Mouse (Mus musculus): ENCODE measurements around the gene Tsga10.

DNA sequence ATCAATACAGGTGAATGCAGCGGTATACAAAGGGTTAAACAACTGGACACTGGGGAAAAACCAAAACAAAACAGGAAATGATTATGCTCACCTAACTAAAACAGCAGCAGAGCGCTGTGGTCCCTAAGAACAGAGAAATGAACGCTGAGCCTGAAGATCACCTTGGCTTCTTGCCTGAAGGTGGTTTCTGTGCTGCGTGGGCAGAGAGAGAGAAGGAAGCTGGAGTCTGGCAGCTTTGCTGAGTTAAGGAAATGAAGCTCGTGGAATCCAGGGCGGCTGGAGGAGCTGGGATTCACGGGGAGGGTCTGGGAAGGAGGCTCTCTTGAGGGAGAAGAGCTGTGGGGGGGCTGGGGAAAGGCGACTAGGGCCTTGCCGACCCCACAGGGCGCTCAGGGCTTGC, 138.2 kb downstream of the Tsga10 start:
- TF ChIP-seq POLR2A (IDR thresholded peaks at IDR 0.05; ENCODE audit: low read depth, low read length) (no peak), MXI1 (IDR thresholded peaks at IDR 0.05; ENCODE audit: low read depth, low read length) (no peak)
